Mouse (Mus musculus) forebrain, embryonic 11.5 days (tissue): ENCODE measurements at regions not wholly inside any gene's neighbourhood (a gene's known extent, or its start where the extent isn't known, plus 50 kb on each side); places are given as distances from the start of the nearest gene placed in this dataset.

ENCODE experiments used
- ATAC-seq: fragments of 200-750 bp; cut with Nextera tagmentation; replicated peaks from 2 replicates; pipeline ENCODE4 v1.8.0; 2017; ENCODE audit warnings: moderate TSS enrichment; ENCODE audit not compliant: low FRiP score
- DNase-seq: peaks from one replicate; pipeline ENCODE4 v3.0.0-alpha.2; 2017; ENCODE audit warnings: low spot score
- H3K27ac ChIP-seq: fragments of 300-500 bp; sonication (generic); 2 replicates; pipeline ENCODE4 v1.5.1; 2014; ENCODE audit warnings: low read depth, low read length
- H3K27me3 ChIP-seq: fragments of 300-500 bp; sonication (generic); 2 replicates; pipeline ENCODE4 v1.6.1; 2014; ENCODE audit warnings: mild to moderate bottlenecking, low read length, mixed read lengths; ENCODE audit not compliant: control insufficient read depth, insufficient read depth
- H3K36me3 ChIP-seq: fragments of 300-500 bp; sonication (generic); 2 replicates; pipeline ENCODE4 v1.6.1; 2014; ENCODE audit warnings: mild to moderate bottlenecking, low read length, moderate library complexity, mixed read lengths; ENCODE audit not compliant: control insufficient read depth, insufficient read depth
- H3K4me1 ChIP-seq: fragments of 300-500 bp; sonication (generic); replicated peaks from 2 replicates; pipeline ENCODE4 v1.6.1; 2014; ENCODE audit warnings: low read length, mixed read lengths; ENCODE audit not compliant: control insufficient read depth, insufficient read depth
- H3K4me2 ChIP-seq: fragments of 300-500 bp; sonication (generic); 2 replicates; pipeline ENCODE4 v1.6.1; 2014; ENCODE audit warnings: low read depth, mild to moderate bottlenecking, low read length, moderate library complexity, mixed read lengths; ENCODE audit not compliant: severe bottlenecking
- H3K4me3 ChIP-seq: fragments of 300-500 bp; sonication (generic); 2 replicates; pipeline ENCODE4 v1.5.1; 2014; ENCODE audit warnings: low read depth, low read length
- H3K9ac ChIP-seq: fragments of 300-500 bp; sonication (generic); 2 replicates; pipeline ENCODE4 v1.6.1; 2014; ENCODE audit warnings: low read length
- H3K9me3 ChIP-seq: fragments of 300-500 bp; sonication (generic); 2 replicates; pipeline ENCODE4 v1.6.1; 2016; ENCODE audit warnings: low read length, mixed read lengths; ENCODE audit not compliant: control insufficient read depth
- WGBS: fragments of 180-500 bp; shearing (Covaris S2); extraction: QIAGEN DNeasy Blood & Tissue Kit; methylation state at CpG from one replicate; pipeline ENCODE4 v1.1.7; 2014; 5-methylcytosine and 5-hydroxymethylcytosine counted together

DNA sequence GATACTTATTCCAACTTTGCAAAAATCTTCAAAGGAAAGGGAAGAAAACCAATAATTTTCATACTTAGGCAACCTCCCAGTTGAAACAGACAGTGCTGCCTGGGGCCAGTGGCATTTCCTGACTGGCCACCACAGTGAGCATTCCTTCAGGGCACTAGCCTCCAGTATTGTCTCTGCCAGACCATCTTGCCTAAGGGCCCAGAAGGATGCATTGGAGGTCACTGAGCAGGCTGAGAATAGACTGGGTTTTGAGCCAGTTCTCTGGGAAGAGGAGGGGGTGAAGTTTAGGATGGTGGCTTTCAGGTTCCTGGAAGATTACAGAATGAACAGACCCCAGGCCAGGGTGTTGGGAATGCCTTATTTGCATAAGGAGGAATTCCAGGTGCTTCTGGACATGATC is 95.3 kb upstream of the Tpm1 start:
- Histone ChIP-seq H3K27me3 (no peaks in the 10 kb centered on the region), H3K36me3 (no peaks in the 10 kb centered on the region), H3K4me1 (no peaks in the 10 kb centered on the region), H3K9me3 (no peaks in the 10 kb centered on the region), H3K4me3 (no peak overlapping the region), H3K27ac (no peak overlapping the region), H3K4me2 (no peak overlapping the region), H3K9ac (no peak overlapping the region)
- DNase-seq (no peak), ATAC-seq (no peak)

DNA sequence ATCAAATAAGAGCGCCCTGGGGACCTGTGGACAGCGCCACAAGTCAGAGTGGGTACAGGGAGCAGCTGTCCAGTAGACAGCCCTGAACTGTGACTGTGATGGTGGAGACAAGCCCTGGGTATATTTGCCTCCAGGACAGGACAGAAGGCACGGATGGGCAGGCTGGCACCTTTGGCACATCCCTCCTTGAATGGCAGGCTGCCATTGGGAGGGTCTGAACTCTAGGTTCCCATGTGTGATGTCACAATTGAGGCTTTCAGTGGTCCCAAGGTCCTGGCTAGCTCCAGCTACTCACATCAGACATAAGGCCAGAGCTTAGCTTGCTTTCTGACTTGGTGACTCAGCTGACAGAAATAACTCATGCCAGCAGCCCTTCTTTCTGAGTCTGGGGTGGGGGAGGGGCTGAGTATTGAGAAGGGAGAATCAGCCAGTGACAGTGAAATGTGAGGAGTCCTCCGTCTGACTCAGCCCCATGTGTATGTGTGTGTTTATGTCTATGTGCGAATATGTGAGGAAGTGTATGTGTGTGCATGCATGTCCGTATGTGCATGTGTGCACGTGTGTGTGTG is 91.2 kb upstream of the Tpm1 start:
- Histone ChIP-seq H3K9me3 (no peaks in the 10 kb centered on the region), H3K4me2 (no peak overlapping the region), H3K36me3 (no peaks in the 10 kb centered on the region), H3K9ac (no peak overlapping the region), H3K4me3 (no peak overlapping the region), H3K4me1 (peaks cover 2% of the 10 kb centered on the region; the same call in 1 of the 2 replicates), H3K27ac (no peak overlapping the region), H3K27me3 (no peaks in the 10 kb centered on the region)
- 77% methylated on average over 7 of the region's 7 CpGs for WGBS
- ATAC-seq, result no peak
- no peak for DNase-seq

DNA sequence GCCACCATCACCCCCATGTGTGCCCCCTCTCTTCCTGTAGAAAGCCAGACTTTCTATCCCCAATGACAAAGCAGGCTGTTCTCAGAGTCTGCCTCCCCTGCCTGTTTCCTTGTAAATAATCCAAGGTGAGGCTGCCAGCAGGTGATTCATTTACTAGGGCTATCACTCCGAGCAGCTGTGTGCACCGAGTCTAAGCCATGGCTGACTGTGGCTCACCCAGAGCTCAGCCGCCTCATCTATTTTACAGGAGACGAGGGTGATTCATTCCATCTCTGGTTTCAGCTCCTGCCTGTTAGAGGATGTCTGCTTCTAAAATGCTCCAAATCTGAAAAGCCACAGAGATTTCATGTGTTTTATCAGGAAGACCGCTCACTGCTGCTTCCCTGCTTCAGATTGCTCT is 88.5 kb upstream of the Tpm1 start:
- no peak overlapping the region for H3K9ac ChIP-seq
- no peak for ATAC-seq
- no peaks in the 10 kb centered on the region for H3K9me3 ChIP-seq
- no peaks in the 10 kb centered on the region for H3K36me3 ChIP-seq
- H3K27me3 ChIP-seq, result no peaks in the 10 kb centered on the region
- no peak overlapping the region for H3K27ac ChIP-seq
- H3K4me1 ChIP-seq, result peaks cover 2% of the 10 kb centered on the region; the same call in 1 of the 2 replicates
- WGBS, result 74% methylated on average over 5 of the region's 5 CpGs
- H3K4me2 ChIP-seq, result no peak overlapping the region
- no peak for DNase-seq
- H3K4me3 ChIP-seq, result no peak overlapping the region

DNA sequence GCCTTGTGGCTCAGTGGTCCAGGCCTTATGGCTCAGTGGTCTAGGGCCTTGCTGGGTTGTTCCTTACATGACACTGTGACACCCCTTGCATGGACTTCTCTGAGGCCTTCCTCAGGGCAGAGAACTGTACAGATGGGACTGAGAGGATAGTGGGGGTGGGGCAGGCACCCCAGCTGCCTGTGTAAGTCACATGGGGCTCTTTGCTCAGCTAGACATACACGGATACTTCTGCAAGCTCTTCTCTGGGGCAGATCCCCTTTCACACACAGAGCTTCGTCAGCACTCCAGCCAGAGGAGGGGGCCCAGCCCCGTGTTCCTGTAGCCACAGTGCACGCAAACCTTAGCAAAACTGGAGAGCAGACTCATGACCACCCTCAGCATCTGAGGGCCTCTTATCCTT is 87.9 kb upstream of the Tpm1 start:
- DNase-seq, result no peak
- no peak overlapping the region for H3K9ac ChIP-seq
- H3K4me3 ChIP-seq, result no peak overlapping the region
- H3K27me3 ChIP-seq, result no peaks in the 10 kb centered on the region
- 68% methylated on average over 4 of the region's 4 CpGs for WGBS
- no peak overlapping the region for H3K4me2 ChIP-seq
- H3K27ac ChIP-seq, result no peak overlapping the region
- H3K36me3 ChIP-seq, result no peaks in the 10 kb centered on the region
- H3K4me1 ChIP-seq, result peaks cover 2% of the 10 kb centered on the region; the same call in 1 of the 2 replicates
- no peak for ATAC-seq
- H3K9me3 ChIP-seq, result no peaks in the 10 kb centered on the region

DNA sequence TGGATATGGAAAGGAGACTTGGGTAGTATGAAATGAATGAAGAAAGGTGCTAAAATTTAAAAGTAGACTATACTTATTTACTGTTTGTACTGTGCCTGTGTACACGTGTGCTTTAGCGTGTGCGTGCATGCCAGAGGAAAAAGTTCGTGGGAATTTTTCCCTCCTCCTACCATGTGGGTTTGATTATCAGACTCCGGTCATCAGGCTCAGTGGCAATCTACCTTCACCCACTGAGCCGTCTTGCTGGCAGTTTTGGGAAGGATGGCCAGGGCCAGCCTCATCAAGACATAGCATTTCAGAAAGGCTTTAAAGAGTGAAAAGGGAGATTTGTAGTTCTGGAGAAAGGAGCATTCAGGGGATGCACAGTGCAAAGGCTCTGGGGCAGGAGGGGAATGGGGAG is 87.0 kb upstream of the Tpm1 start:
- 80% methylated on average over 6 of the region's 6 CpGs for WGBS
- no peaks in the 10 kb centered on the region for H3K9me3 ChIP-seq
- DNase-seq (no peak), ATAC-seq (no peak)
- peaks cover 2% of the 10 kb centered on the region; the same call in 1 of the 2 replicates for H3K4me1 ChIP-seq
- H3K4me3 ChIP-seq, result no peak overlapping the region
- no peak overlapping the region for H3K4me2 ChIP-seq
- no peak overlapping the region for H3K9ac ChIP-seq
- no peak overlapping the region for H3K27ac ChIP-seq
- H3K27me3 ChIP-seq, result no peaks in the 10 kb centered on the region
- no peaks in the 10 kb centered on the region for H3K36me3 ChIP-seq

DNA sequence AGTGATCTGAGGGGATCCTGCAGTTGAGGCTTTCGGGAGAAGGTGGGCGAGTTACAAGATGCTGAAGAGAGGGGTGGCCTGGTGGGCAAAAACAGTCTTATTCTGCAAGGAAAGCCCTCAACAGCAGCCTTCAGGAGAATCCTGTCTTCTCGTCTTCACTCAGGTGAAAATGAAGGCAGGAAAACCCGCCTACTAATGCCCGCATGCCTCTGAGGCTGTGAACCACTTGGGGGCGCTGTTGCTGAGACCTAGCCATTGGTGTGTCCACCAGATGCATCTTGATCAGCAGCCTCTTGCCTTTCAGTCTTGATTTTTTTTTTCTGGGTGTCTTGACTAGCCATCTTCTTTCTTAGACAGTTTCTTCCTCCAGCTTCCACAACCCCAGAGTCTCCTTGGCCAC is 85.2 kb upstream of the Tpm1 start:
- Histone ChIP-seq H3K4me3 (no peak overlapping the region), H3K36me3 (no peaks in the 10 kb centered on the region), H3K4me2 (no peak overlapping the region), H3K27ac (no peak overlapping the region), H3K4me1 (peaks cover 2% of the 10 kb centered on the region; the same call in 1 of the 2 replicates), H3K9me3 (no peaks in the 10 kb centered on the region), H3K9ac (no peak overlapping the region), H3K27me3 (no peaks in the 10 kb centered on the region)
- DNase-seq, result peak; percentile 52
- ATAC-seq, result no peak
- 73% methylated on average over 6 of the region's 6 CpGs for WGBS

DNA sequence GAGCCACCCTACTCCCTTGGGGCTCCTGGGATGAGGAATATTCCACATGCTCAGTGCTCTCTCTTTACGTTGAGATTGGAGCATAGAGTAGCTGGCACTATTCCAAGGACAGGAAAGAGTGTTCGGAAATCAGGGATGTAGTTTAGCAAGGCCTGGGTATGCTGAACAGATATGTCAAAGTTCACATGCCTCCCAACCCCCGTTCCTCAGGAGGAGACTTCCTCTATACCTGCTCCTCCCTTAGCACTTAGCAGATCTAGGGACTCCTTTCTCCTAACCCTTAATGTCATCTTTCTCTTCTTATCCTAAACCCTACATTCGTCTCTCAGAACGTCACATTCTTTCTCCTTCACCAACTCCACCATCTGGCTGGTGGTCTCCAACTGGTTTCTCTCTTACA is 83.2 kb upstream of the Tpm1 start:
- no peaks in the 10 kb centered on the region for H3K27me3 ChIP-seq
- H3K36me3 ChIP-seq, result no peaks in the 10 kb centered on the region
- H3K4me2 ChIP-seq, result no peak overlapping the region
- WGBS, result 84% methylated on average over 5 of the region's 5 CpGs
- H3K4me3 ChIP-seq, result no peak overlapping the region
- no peaks in the 10 kb centered on the region for H3K9me3 ChIP-seq
- H3K4me1 ChIP-seq, result peaks cover 2% of the 10 kb centered on the region; the same call in 1 of the 2 replicates
- no peak overlapping the region for H3K27ac ChIP-seq
- ATAC-seq (no peak), DNase-seq (no peak)
- no peak overlapping the region for H3K9ac ChIP-seq

DNA sequence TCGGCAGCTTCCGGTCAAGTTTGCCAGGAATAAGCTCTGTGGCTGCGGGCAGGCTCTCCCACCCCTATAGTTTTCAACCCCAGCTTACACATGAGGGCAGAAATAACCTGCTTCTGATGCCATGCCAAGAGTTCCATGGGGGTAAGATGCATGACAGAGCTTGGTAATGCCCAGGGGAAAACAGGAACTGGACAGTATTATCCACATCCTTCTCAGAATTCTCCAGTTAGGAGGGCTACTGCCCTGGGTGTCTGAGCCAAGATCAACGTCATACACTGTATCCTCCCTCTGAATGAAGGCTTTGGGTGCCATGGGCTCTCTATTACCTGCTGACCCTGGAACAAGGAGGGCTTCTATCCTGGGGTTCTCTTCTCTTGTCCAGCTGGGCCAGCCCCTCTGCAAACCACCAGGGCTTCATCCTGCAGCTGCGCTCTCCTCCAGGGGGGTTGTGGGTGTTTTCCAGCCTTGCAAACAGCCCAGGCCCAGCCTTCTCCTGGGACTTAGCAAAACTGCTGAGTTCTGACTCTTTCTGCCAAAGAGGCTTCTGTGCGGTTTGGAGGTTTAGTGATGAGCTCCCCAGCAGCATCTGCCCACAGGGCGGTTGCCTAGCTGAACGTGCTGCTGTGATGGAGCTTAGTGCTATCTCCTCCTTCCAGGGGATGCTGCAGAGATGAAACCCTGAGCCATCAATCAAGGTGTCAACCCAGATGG is 81.7 kb upstream of the Tpm1 start:
- Histone ChIP-seq H3K36me3 (no peaks in the 10 kb centered on the region), H3K9me3 (no peaks in the 10 kb centered on the region), H3K9ac (no peak overlapping the region), H3K4me1 (no peaks in the 10 kb centered on the region), H3K4me2 (no peak overlapping the region), H3K27me3 (no peaks in the 10 kb centered on the region), H3K27ac (no peak overlapping the region), H3K4me3 (no peak overlapping the region)
- 87% methylated on average over 8 of the region's 8 CpGs for WGBS
- ATAC-seq (no peak), DNase-seq (no peak)

DNA sequence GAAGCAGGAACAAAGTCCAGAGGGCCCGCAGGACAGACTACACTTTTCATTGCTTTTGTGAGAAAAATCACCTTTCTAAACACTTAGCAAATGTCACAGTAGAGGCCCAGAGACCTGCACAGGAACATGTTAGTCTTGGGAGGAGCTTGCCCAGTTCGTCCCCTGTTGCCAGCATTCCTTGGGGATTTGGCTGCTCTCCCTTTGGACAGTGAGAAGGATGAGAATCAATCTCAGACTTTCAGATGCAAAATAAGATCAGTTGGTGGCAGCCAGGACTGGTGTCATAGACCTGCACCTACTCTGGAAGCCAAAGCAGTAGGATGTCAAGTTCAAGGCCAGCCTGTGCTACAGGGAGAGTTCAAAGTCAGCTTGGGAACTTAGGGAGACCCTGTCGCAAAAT is 80.7 kb upstream of the Tpm1 start:
- WGBS, result 83% methylated on average over 3 of the region's 3 CpGs
- no peaks in the 10 kb centered on the region for H3K36me3 ChIP-seq
- no peak overlapping the region for H3K4me2 ChIP-seq
- no peaks in the 10 kb centered on the region for H3K27me3 ChIP-seq
- ATAC-seq, result no peak
- no peak overlapping the region for H3K4me3 ChIP-seq
- no peaks in the 10 kb centered on the region for H3K4me1 ChIP-seq
- no peak overlapping the region for H3K27ac ChIP-seq
- DNase-seq, result no peak
- H3K9me3 ChIP-seq, result no peaks in the 10 kb centered on the region
- H3K9ac ChIP-seq, result no peak overlapping the region
